Mouse (Mus musculus) liver, embryonic 12.5 days (tissue): ENCODE results near the gene Slc25a3. TPM values are rescaled to one million over a fixed set of nuclear protein-coding genes. Genes with fewer than 3 reads are reported as not detected.

Source experiments
- ATAC-seq: fragments of 200-750 bp; cut with Nextera tagmentation; 2 replicates; pipeline ENCODE4 v1.8.0; 2017; ENCODE audit warnings: moderate number of reproducible peaks, mild to moderate bottlenecking, moderate library complexity
- H3K27ac ChIP-seq: fragments of 300-500 bp; sonication (generic); 2 replicates; pipeline ENCODE4 v1.5.1; 2016; ENCODE audit warnings: mild to moderate bottlenecking
- H3K27me3 ChIP-seq: fragments of 300-500 bp; sonication (generic); replicated peaks from 2 replicates; pipeline ENCODE4 v1.6.1; 2016; ENCODE audit warnings: mild to moderate bottlenecking, moderate library complexity
- H3K36me3 ChIP-seq: fragments of 300-500 bp; sonication (generic); 2 replicates; pipeline ENCODE4 v1.6.1; 2016; ENCODE audit warnings: mild to moderate bottlenecking, moderate library complexity
- H3K4me1 ChIP-seq: fragments of 300-500 bp; sonication (generic); 2 replicates; pipeline ENCODE4 v1.6.1; 2016
- H3K4me2 ChIP-seq: fragments of 300-500 bp; sonication (generic); 2 replicates; pipeline ENCODE4 v1.6.1; 2016; ENCODE audit warnings: mild to moderate bottlenecking, moderate library complexity
- H3K4me3 ChIP-seq: fragments of 300-500 bp; sonication (generic); 2 replicates; pipeline ENCODE4 v1.5.1; 2016; ENCODE audit warnings: mild to moderate bottlenecking, moderate library complexity
- H3K9ac ChIP-seq: fragments of 300-500 bp; sonication (generic); 2 replicates; pipeline ENCODE4 v1.6.1; 2016; ENCODE audit warnings: mild to moderate bottlenecking, moderate library complexity
- H3K9me3 ChIP-seq: fragments of 300-500 bp; sonication (generic); replicated peaks from 2 replicates; pipeline ENCODE4 v1.6.1; 2016; ENCODE audit warnings: mild to moderate bottlenecking, moderate library complexity
- WGBS: fragments of 180-500 bp; shearing (Covaris S2); methylation state at CpG from one replicate; pipeline ENCODE4 v1.1.7; 2016; ENCODE audit not compliant: insufficient replicate concordance; 5-methylcytosine and 5-hydroxymethylcytosine counted together
- polyA plus RNA-seq: library from polyadenylated mRNA; unstranded; fragments of >200 nt; fragmentation: Nextera tagmentation; extraction: Ambion mirVana; gene quantifications from 2 replicates; pipeline ENCODE4 v1.2.1, GENCODE M21; 2016

The Slc25a3 gene
- polyA plus RNA-seq, 1 experiment from 2014 or later: 297 TPM

DNA sequence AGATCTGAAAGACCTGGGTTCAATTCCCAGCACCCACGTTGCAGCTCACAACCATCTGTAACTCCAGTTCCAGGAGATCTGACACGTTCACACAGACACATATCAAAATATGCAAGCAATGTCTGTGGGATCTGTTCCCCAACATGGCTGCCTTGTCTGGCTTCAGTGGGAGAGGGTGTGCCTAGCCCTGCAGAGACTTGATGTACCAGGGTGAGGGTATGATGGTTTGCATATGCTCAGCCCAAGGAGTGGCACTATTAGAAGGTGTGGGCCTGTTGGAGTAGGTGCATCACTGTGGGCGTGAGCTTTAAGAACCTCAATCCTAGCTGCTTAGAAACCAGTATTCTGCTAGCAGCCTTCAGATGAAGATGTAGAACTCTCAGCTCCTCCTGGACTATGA, 17.9 kb downstream of the Slc25a3 start:
- Histone ChIP-seq H3K4me2 (no peak overlapping the region), H3K4me1 (no peaks in the 10 kb centered on the region), H3K9ac (no peak overlapping the region), H3K4me3 (no peak overlapping the region), H3K27me3 (no peaks in the 10 kb centered on the region), H3K27ac (no peak overlapping the region), H3K36me3 (peaks cover 11% of the 10 kb centered on the region), H3K9me3 (no peaks in the 10 kb centered on the region)
- ATAC-seq: no peak
- 62% methylated on average over 3 of the region's 3 CpGs for WGBS

GRCm38 (mm10) chr10:91102799-91103590, 20.9 kb downstream of the Slc25a3 start:
- H3K4me2 ChIP-seq: no peak overlapping the region
- no peaks in the 10 kb centered on the region for H3K27me3 ChIP-seq
- H3K4me1 ChIP-seq: no peaks in the 10 kb centered on the region
- ATAC-seq: no peak
- H3K9ac ChIP-seq: no peak overlapping the region
- H3K27ac ChIP-seq: no peak overlapping the region
- H3K4me3 ChIP-seq: no peak overlapping the region
- no peaks in the 10 kb centered on the region for H3K9me3 ChIP-seq
- 84% methylated on average over 14 of the region's 14 CpGs for WGBS
- peaks cover 13% of the 10 kb centered on the region for H3K36me3 ChIP-seq

DNA sequence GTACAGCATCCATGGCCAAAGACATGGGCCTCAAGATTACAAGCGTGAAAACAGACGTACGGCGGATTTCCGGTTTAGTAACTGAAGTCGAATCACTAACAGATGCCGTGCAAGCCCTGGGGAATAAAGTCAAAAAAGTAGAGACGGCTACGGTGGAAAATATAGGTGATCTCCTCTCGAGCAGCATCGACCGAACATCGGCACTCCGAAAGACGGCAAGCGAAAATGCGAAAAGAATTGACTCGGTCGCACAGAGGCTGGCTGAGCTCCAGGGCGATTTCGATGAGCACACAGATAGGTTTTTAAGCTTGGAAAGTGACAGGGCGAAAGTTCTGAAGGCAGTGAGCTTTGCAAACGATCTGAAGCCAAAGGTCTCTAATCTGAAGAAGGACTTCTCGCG, 21.9 kb downstream of the Slc25a3 start:
- Histone ChIP-seq H3K4me2 (no peak overlapping the region), H3K9me3 (no peaks in the 10 kb centered on the region), H3K4me3 (no peak overlapping the region), H3K4me1 (no peaks in the 10 kb centered on the region), H3K9ac (no peak overlapping the region), H3K27ac (no peak overlapping the region), H3K27me3 (no peaks in the 10 kb centered on the region), H3K36me3 (peaks cover 16% of the 10 kb centered on the region)
- no peak for ATAC-seq
- 87% methylated on average over 25 of the region's 25 CpGs for WGBS

DNA sequence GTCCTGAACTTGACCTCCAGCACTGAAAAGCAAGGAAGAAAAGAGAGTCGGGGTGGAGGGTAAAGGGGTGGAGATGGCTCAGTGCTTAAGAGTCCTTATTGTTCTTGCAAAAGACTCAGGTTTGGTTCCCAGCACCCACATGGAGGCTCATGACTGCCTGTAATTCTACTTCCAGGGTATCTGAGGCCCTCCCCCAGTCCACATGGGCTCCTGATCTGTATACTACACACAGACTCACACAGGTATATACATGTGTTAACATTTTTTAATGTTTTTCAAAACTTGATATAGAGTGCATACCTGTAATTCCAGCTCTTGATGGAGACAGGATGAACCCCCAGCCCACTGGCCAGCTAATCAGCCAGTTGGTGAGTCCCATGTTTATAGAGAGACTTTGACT, 23.8 kb downstream of the Slc25a3 start:
- no peak for ATAC-seq
- 87% methylated on average over 1 of the region's 1 CpGs for WGBS
- Histone ChIP-seq H3K4me1 (no peaks in the 10 kb centered on the region), H3K9ac (no peak overlapping the region), H3K36me3 (peaks cover 16% of the 10 kb centered on the region), H3K27me3 (no peaks in the 10 kb centered on the region), H3K4me2 (no peak overlapping the region), H3K4me3 (no peak overlapping the region), H3K27ac (no peak overlapping the region), H3K9me3 (no peaks in the 10 kb centered on the region)

- 82% methylated on average over 8 of the region's 8 CpGs for WGBS
- no peak overlapping the region for H3K4me2 ChIP-seq
- no peaks in the 10 kb centered on the region; the same call in 1 of the 2 replicates for H3K4me1 ChIP-seq
- no peaks in the 10 kb centered on the region for H3K9me3 ChIP-seq
- H3K27me3 ChIP-seq: no peaks in the 10 kb centered on the region
- H3K27ac ChIP-seq: no peak overlapping the region
- no peak for ATAC-seq
- H3K4me3 ChIP-seq: no peak overlapping the region
- H3K9ac ChIP-seq: no peak overlapping the region
- peaks cover 26% of the 10 kb centered on the region for H3K36me3 ChIP-seq
These were observed 25.8 kb downstream of the Slc25a3 start for GRCm38 (mm10) chr10:91098056-91098455.

- 68% methylated on average over 15 of the region's 15 CpGs for WGBS
- H3K9ac ChIP-seq: no peak overlapping the region
- H3K27ac ChIP-seq: no peak overlapping the region
These were observed 29.4 kb downstream of the Slc25a3 start for GRCm38 (mm10) chr10:91094251-91095104.

DNA sequence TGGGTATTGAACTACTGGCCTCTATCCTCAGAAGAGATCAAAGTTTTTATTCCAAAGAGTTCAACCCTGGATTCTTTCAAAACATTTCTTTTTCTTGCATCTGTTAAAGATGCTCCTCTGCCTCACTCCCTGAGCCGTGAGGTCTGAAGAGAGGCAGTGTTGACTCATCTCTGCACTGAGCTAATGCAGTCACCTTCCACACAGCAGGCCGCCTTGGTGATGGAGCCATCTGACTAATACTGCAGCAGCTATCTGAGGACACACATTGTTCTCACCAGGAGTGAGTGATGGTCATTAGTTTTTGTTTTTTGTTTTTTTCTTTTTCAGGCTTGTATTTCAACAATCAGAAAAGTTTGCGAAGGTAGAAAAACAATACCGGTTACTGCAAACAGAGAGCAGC, 31.0 kb downstream of the Slc25a3 start:
- no peak for ATAC-seq
- Histone ChIP-seq H3K9ac (no peak overlapping the region), H3K4me2 (no peak overlapping the region), H3K27ac (no peak overlapping the region), H3K9me3 (no peaks in the 10 kb centered on the region), H3K4me3 (no peak overlapping the region), H3K36me3 (peaks cover 12% of the 10 kb centered on the region; the same call in 1 of the 2 replicates), H3K27me3 (no peaks in the 10 kb centered on the region), H3K4me1 (no peaks in the 10 kb centered on the region; the same call in 1 of the 2 replicates)
- WGBS: 78% methylated on average over 4 of the region's 4 CpGs

More at GRCm38 (mm10) chr10:91094251-91095104, 29.4 kb downstream of the Slc25a3 start:
- Histone ChIP-seq H3K4me2 (no peak overlapping the region), H3K9me3 (no peaks in the 10 kb centered on the region), H3K4me3 (no peak overlapping the region), H3K36me3 (peaks cover 14% of the 10 kb centered on the region; the same call in 1 of the 2 replicates), H3K4me1 (no peaks in the 10 kb centered on the region; the same call in 1 of the 2 replicates), H3K27me3 (no peaks in the 10 kb centered on the region)
- no peak for ATAC-seq

- peak overlapping the region; percentile 95 for H3K4me2 ChIP-seq
- no peaks in the 10 kb centered on the region for H3K27me3 ChIP-seq
- 43% methylated on average over 12 of the region's 12 CpGs for WGBS
- ATAC-seq: no peak
- H3K9ac ChIP-seq: peak overlapping the region; percentile 92
- H3K36me3 ChIP-seq: peaks cover 10% of the 10 kb centered on the region
- H3K27ac ChIP-seq: peak overlapping the region; percentile 71
- H3K4me3 ChIP-seq: peak overlapping the region; percentile 94
- H3K4me1 ChIP-seq: peaks cover 17% of the 10 kb centered on the region
- H3K9me3 ChIP-seq: no peaks in the 10 kb centered on the region
These were observed 40.4 kb downstream of the Slc25a3 start for GRCm38 (mm10) chr10:91083393-91083927.

- ATAC-seq: peak; percentile 94
- peak within 1 kb of the TSS; percentile 92 for H3K9ac ChIP-seq
- WGBS: under 1% methylated on average over 87 of the region's 87 CpGs
- no peaks in the 10 kb centered on the region for H3K9me3 ChIP-seq
- H3K4me1 ChIP-seq: peaks cover 17% of the 10 kb centered on the region
- peak within 1 kb of the TSS; percentile 92 for H3K27ac ChIP-seq
- H3K36me3 ChIP-seq: peaks cover 15% of the 10 kb centered on the region
- no peaks in the 10 kb centered on the region for H3K27me3 ChIP-seq
- H3K4me2 ChIP-seq: peak within 1 kb of the TSS; percentile 95
- H3K4me3 ChIP-seq: peak within 1 kb of the TSS; percentile 94
These were observed 41.1 kb downstream of the Slc25a3 start, which contains the start of the genes Apaf1 and Ikbip for GRCm38 (mm10) chr10:91082550-91083392. Gene Apaf1 (minus strand): TSS chr10:91082770. Gene Ikbip (plus strand): TSS chr10:91082940.

- H3K4me2 ChIP-seq: peak overlapping the region; percentile 95
- peak overlapping the region; percentile 92 for H3K9ac ChIP-seq
- peak overlapping the region; percentile 92 for H3K27ac ChIP-seq
- no peaks in the 10 kb centered on the region for H3K27me3 ChIP-seq
- ATAC-seq: peak; percentile 62
- H3K9me3 ChIP-seq: no peaks in the 10 kb centered on the region
- under 1% methylated on average over 27 of the region's 27 CpGs for WGBS
- peak overlapping the region; percentile 94 for H3K4me3 ChIP-seq
- H3K4me1 ChIP-seq: peaks cover 17% of the 10 kb centered on the region
- peaks cover 23% of the 10 kb centered on the region for H3K36me3 ChIP-seq
These were observed 41.8 kb downstream of the Slc25a3 start for GRCm38 (mm10) chr10:91081959-91082507.

DNA sequence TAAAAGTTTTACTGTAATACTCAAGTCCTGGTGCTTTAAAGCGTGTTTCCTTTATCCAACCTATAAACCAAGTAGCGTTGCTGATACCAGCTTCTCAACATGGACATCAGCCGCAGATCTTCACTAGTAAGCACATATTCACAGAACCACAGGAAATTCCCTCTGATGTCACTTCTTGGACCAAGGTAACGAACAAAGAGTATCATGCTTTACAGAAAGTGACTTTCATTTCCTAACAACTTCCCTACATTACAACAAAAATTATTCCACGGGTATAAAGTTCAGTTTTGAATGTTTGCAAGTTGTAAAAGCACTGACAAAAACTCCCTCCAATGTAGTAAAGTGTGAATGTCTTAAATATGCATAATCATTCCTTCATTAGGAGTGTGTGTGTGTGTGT, 43.3 kb downstream of the Slc25a3 start:
- peaks cover 38% of the 10 kb centered on the region for H3K36me3 ChIP-seq
- WGBS: 71% methylated on average over 5 of the region's 5 CpGs
- H3K4me3 ChIP-seq: no peak overlapping the region
- no peak for ATAC-seq
- no peaks in the 10 kb centered on the region for H3K9me3 ChIP-seq
- no peaks in the 10 kb centered on the region for H3K27me3 ChIP-seq
- peak overlapping the region; percentile 14; the same call in 1 of the 2 replicates for H3K9ac ChIP-seq
- H3K27ac ChIP-seq: no peak overlapping the region
- H3K4me2 ChIP-seq: 0 out of 2 replicates have a peak overlapping the region, but pooled peaks have one; percentile 95
- H3K4me1 ChIP-seq: peaks cover 17% of the 10 kb centered on the region
